Mouse (Mus musculus): ENCODE data around the gene Nup85.

GRCm38 (mm10) chr11:115535401-115536037, 28.7 kb upstream of the Nup85 start:
- no peak for TF ChIP-seq EP300 (IDR thresholded peaks at IDR 0.05; ENCODE audit: insufficient read depth, low read depth, low read length)
- no peak for TF ChIP-seq POLR2A (IDR thresholded peaks at IDR 0.05; ENCODE audit: insufficient read depth, low read depth, low read length)

Measured in heart, adult 2 months (tissue).